In the genomic region with DNA sequence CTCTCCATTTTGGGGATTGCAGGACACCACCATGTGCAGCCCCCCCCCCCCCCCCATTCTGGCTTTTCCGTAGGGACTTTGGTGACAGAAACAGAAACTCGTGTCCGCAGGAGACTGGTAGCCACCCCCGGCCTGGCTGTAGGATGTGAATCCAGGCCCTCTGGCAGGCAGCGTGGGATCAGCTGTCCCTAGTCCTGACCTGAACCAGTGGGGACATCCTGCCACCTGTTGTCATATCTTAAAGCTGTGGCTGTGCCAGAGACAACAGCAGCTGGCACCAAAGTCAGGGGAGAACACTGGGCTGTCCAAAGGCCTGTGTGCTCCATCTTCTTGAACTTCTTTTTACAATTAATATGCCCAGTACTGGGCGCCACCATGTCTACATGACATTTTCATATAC, we compare ENCODE assay signal across 40 mouse cellular contexts. TPM values are rescaled to one million over a fixed set of nuclear protein-coding genes. Genes with fewer than 3 reads are reported as not detected.
DNase-seq lines count a peak whose midpoint lies in the region; ATAC-seq lines count a peak whose summit lies in the region.
"Had no signal": no experiment of that assay in that cellular context is flagged by ENCODE, and none has a peak within 500 bp of the region (broad histone marks: within the 10 kb centered on the region; RNA-seq: fewer than 3 reads in every experiment).

No protein-coding gene starts in this region.

- no peaks in the 10 kb centered on the region for H3K27me3 ChIP-seq in hindbrain, embryonic 11.5 days (ENCODE audit: control insufficient read depth, insufficient read depth, low read length)
- H3K27me3 ChIP-seq: hindbrain, embryonic 15.5 days; limb, embryonic 13.5 days; liver, embryonic 13.5 days; midbrain, embryonic 15.5 days had no signal

- H3K4me3 ChIP-seq in hindbrain, embryonic 11.5 days (ENCODE audit: low read depth, low read length): no peak overlapping the region
- H3K4me3 ChIP-seq: heart, embryonic 13.5 days; hindbrain, embryonic 15.5 days; limb, embryonic 13.5 days; liver, embryonic 13.5 days; midbrain, embryonic 10.5 days; midbrain, embryonic 15.5 days had no signal

- no peaks in the 10 kb centered on the region for H3K36me3 ChIP-seq in hindbrain, embryonic 11.5 days (ENCODE audit: control insufficient read depth, insufficient read depth, low read length)
- H3K36me3 ChIP-seq: heart, embryonic 13.5 days; hindbrain, embryonic 15.5 days; limb, embryonic 13.5 days; liver, embryonic 13.5 days; midbrain, embryonic 10.5 days; midbrain, embryonic 15.5 days had no signal

- no peaks in the 10 kb centered on the region for H3K9me3 ChIP-seq in hindbrain, embryonic 11.5 days (ENCODE audit: control insufficient read depth, low read length)
- H3K9me3 ChIP-seq: heart, embryonic 13.5 days; hindbrain, embryonic 15.5 days; limb, embryonic 13.5 days; liver, embryonic 13.5 days; midbrain, embryonic 10.5 days; midbrain, embryonic 15.5 days had no signal

- WGBS in hindbrain, embryonic 11.5 days: 86% methylated on average over 6 of the region's 6 CpGs

- intact Hi-C loops in left cerebral cortex, postnatal 4 days (cut with DNase I): no loop called here
- intact Hi-C loops in gastrocnemius, postnatal 14 days (cut with DNase I; ENCODE audit: low total_unique reads): no loop called here

- no peaks in the 10 kb centered on the region for H3K4me1 ChIP-seq in hindbrain, embryonic 11.5 days (replicated peaks; ENCODE audit: control insufficient read depth, insufficient read depth, low read length)
- H3K4me1 ChIP-seq: hindbrain, embryonic 15.5 days; midbrain, embryonic 15.5 days had no signal

- ATAC-seq in hindbrain, embryonic 11.5 days (ENCODE audit: low FRiP score): no peak
- ATAC-seq: forebrain, embryonic 14.5 days; inflammation-experienced regulatory T-cells, adult 6 months; midbrain, embryonic 15.5 days had no signal

- no peak overlapping the region for H3K27ac ChIP-seq in hindbrain, embryonic 11.5 days (ENCODE audit: low read depth, low read length)
- H3K27ac ChIP-seq: heart, embryonic 13.5 days; hindbrain, embryonic 15.5 days; limb, embryonic 13.5 days; liver, embryonic 13.5 days; midbrain, embryonic 10.5 days; midbrain, embryonic 15.5 days; stomach, postnatal 0 days had no signal

- peak; percentile 26 to 48 for DNase-seq in cerebellum, postnatal 10 days
- DNase-seq in cerebellum, adult 11 months: no peak
- DNase-seq in left cerebral cortex, postnatal 4 days: peak; percentile 48
- DNase-seq in left cerebral cortex, adult 11 months (ENCODE audit: low spot score): no peak
- peak; percentile 79 for DNase-seq in gastrocnemius, postnatal 14 days
- no peak for DNase-seq in MN1 (ENCODE audit: low spot score)
- no peak for DNase-seq in hindbrain, embryonic 11.5 days (ENCODE audit: low spot score)
- DNase-seq in frontal cortex, adult 2 months (ENCODE audit: extremely low spot score in 1 of 2, low spot score in 1 of 2): no peak
- DNase-seq: adrenal gland, postnatal 14 days; cerebellum, adult 11-12 months; cerebellum, postnatal 14 days; kidney, adult 11 months; kidney, postnatal 14 days; layer of hippocampus, adult 9-11 months; liver, embryonic 13.5 days; lung, adult 2 months; lung, postnatal 14 days; right cerebral cortex, postnatal 25 days; thymus, adult 2 months; thymus, postnatal 36 days had no signal

- no peak overlapping the region for H3K4me2 ChIP-seq in hindbrain, embryonic 11.5 days (replicated peaks; ENCODE audit: low read depth, low read length)
- H3K4me2 ChIP-seq: heart, embryonic 13.5 days; hindbrain, embryonic 15.5 days; limb, embryonic 13.5 days; liver, embryonic 13.5 days; midbrain, embryonic 15.5 days had no signal

- no peak overlapping the region for H3K9ac ChIP-seq in hindbrain, embryonic 11.5 days (ENCODE audit: low read depth, low read length)
- H3K9ac ChIP-seq: heart, embryonic 13.5 days; hindbrain, embryonic 15.5 days; limb, embryonic 13.5 days; liver, embryonic 13.5 days; midbrain, embryonic 15.5 days had no signal

RNA-seq across cellular contexts. Expression of gene 1700016D06Rik, which starts 9.1 kb away (rescaled TPM):
- not detected for total RNA-seq in left cerebral cortex, postnatal 4 days (2021)
- total RNA-seq in gastrocnemius, postnatal 14 days (2021): not detected
- polyA plus RNA-seq in hindbrain, embryonic 11.5 days (2014; fragmentation: Nextera tagmentation; extraction: Ambion mirVana): not detected in 2 replicates
- polyA plus RNA-seq in frontal cortex, adult 2 months (2012; rRNA removed): not detected in 2 replicates
- total RNA-seq: adrenal gland, postnatal 14 days; gastrocnemius, postnatal 4 days; heart, postnatal 10 days; hematopoietic stem cell, adult 5-6 weeks; left cerebral cortex, adult 18-20 months; left cerebral cortex, postnatal 14 days; megakaryocyte progenitor cell, adult 5-6 weeks; MEL; neutrophil, adult 5-6 weeks had no signal
- polyA plus RNA-seq: cortical plate, adult 2 months; forebrain, embryonic 14.5 days; heart, embryonic 13.5 days; hindbrain, embryonic 15.5 days; inflammation-experienced regulatory T-cells, adult 6 months; kidney, embryonic 14.5 days; liver, embryonic 13.5 days; lung, adult 2 months; midbrain, embryonic 15.5 days; neural tube, embryonic 11.5 days; spleen, adult 2 months; stomach, postnatal 0 days; thymus, adult 2 months had no signal

RNA-seq across cellular contexts. Expression of gene Arhgef7, which starts 35.8 kb away (rescaled TPM):
- 100 to 1,000 TPM; 215 to 219 TPM for total RNA-seq in left cerebral cortex, postnatal 4 days (2021)
- 10 to 100 TPM; 54.5 to 64.7 TPM for total RNA-seq in gastrocnemius, postnatal 14 days (2021)
- polyA plus RNA-seq in hindbrain, embryonic 11.5 days (2014; fragmentation: Nextera tagmentation; extraction: Ambion mirVana): 54.3 and 57.0 TPM in 2 replicates
- polyA plus RNA-seq in frontal cortex, adult 2 months (2012; rRNA removed): 85.1 and 92.8 TPM in 2 replicates

RNA-seq across cellular contexts. Expression of gene Ankrd10, which starts 56.2 kb away (rescaled TPM):
- total RNA-seq in left cerebral cortex, postnatal 4 days (2021): 100 to 1,000 TPM in 1 of 2 experiments, 10 to 100 TPM in 1; 92.2 to 100 TPM
- total RNA-seq in gastrocnemius, postnatal 14 days (2021): 10 to 100 TPM; 24.4 to 25.2 TPM
- 90.2 and 104 TPM in 2 replicates for polyA plus RNA-seq in hindbrain, embryonic 11.5 days (2014; fragmentation: Nextera tagmentation; extraction: Ambion mirVana)
- 79.1 and 85.9 TPM in 2 replicates for polyA plus RNA-seq in frontal cortex, adult 2 months (2012; rRNA removed)

Comparison
In these comparisons a context has a peak if more than half of its experiments do, and no peak if none do; other contexts are left out.
1. DNase-seq: peak in cerebellum, postnatal 10 days (2 of 2), left cerebral cortex, postnatal 4 days (single experiment) and gastrocnemius, postnatal 14 days (single experiment); none in cerebellum, adult 11 months (single experiment), left cerebral cortex, adult 11 months (single experiment), MN1 (single experiment), hindbrain, embryonic 11.5 days (single experiment) and frontal cortex, adult 2 months (0 of 2).